Mouse (Mus musculus) thymus, postnatal 0 days (tissue): ENCODE data around the gene Gmip. TPM values are rescaled to one million over a fixed set of nuclear protein-coding genes. Genes with fewer than 3 reads are reported as not detected.

Experiments
- DNase-seq: peaks from one replicate; pipeline ENCODE4 v3.0.0-alpha.2; 2015; ENCODE audit warnings: low spot score
- polyA plus RNA-seq: library from polyadenylated mRNA; unstranded; fragments of >200 nt; fragmentation: Nextera tagmentation; extraction: Ambion mirVana; gene quantifications from 2 replicates; pipeline ENCODE4 v1.2.1, GENCODE M21; 2015

Gmip gene
- polyA plus RNA-seq, 1 experiment from 2014 or later, result 35.0 TPM

DNA sequence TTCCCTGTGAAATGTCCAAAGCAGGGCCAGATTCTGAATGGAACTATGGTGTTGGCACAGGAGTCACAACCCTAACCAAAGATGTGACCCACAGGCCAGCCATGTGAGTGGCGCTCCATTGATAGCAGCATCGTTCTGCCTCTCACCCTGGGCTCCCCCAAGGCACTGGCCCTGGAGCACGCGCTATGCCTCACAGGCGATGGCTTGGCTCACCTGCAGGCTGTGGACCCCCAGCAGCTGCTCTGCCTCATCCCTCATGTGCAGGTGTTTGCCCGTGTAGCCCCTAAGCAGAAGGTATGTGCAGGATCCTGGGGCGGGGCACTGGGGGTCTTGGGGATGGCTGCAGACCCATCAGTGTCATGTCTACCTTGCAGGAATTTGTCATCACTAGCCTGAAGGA lies 5.1 kb upstream of the Gmip start:
- no peak for DNase-seq

DNA sequence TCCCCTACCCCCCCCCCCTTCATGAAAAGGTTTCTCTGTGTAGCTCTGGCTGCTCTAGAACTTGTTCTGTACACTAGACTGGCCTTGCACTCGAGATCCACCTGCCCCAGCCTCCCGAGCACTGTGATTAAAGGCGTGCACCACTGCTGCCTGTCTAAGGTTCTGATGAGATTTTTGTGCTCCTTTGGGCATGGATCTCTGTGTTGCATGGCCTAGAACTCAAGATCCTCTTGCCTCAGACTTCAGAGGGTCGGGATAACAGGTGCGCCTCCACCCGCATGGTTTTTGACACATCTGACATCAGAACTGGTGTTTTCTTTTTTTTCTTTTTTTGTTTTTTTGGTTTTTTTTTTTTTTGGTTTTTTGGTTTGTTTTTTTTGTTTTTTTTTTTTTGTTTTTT lies 3.9 kb upstream of the Gmip start:
- no peak for DNase-seq

DNA sequence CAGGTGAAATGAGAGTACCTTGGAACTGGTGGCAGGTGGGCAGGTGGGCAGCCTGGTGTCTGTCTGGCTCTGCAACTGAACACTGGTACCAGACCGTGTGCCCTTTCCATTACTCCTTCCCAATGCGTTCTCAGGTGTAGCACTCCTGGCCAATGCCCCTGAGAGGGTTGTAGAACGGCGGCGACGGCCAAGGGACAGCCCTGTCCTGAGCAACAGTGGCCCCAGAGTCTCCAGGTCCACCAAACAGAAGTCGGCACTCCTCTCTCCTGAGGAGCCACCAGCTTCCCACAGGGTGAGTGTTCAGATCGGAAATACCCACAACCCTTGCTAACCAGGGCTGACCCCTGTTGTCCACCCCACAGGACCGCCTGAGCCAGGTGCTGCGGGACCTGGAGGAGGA lies 3.4 kb upstream of the Gmip start:
- DNase-seq, result no peak

DNA sequence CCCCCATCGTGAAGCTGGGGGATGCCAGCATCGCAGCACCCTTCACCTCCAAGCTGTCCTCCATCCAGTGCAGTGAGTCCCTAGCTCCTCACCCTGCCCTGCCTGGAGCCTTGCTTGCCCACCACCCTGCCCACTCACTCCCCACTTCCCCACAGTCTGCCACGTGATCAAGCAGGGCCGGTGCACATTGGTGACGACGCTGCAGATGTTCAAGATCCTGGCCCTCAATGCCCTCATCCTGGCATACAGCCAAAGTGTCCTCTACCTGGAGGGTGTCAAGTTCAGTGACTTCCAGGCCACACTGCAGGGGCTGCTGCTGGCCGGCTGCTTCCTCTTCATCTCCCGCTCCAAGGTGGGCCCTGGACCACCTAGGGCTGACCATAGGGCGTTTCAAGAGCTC lies 3.0 kb upstream of the Gmip start:
- DNase-seq, result no peak

DNA sequence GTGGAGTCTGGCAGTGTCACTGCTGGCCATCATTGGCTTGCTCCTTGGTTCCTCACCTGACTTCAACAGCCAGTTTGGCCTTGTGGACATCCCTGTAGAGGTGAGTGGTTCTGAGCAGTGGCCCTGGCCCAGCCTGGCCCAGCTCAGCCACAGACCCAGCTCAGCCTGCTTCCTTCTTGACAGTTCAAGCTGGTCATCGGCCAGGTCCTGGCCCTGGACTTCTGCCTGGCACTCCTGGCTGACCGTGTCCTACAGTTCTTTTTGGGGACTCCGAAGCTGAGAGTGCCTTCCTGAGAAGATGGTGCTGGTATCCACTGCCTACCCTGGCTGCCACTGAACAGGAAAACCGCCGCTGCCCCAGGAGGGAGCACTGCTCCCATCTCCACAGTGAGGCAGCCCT lies 1.2 kb upstream of the Gmip start:
- DNase-seq, result no peak

DNA sequence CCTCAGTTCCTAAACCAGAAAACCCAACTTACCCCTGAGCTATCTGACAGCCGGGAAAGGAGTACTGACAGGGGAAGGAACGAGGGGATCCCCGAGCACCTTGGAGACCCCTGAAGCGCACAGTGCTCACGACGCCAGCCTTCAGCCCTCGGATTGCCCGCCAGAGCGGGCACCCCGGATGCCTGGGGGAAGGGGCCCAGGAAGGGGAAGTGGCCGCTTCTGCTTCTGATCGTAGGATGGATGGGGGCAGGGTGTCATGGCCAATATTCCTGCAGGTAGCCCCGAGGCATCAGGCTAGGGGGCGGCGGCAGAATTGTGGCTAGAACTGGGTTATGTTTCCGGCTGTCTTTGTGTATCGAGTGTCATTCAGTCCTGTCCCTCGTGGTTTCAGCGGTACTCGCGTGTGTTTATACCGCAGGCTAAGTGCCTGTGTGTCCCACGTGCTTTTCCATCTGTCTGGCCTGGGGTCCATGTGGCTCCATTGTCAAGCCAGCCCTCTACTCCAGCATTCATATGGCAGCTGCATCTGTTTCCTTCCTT lies 455 bp downstream of the Gmip start:
- peak; percentile 64 for DNase-seq

DNA sequence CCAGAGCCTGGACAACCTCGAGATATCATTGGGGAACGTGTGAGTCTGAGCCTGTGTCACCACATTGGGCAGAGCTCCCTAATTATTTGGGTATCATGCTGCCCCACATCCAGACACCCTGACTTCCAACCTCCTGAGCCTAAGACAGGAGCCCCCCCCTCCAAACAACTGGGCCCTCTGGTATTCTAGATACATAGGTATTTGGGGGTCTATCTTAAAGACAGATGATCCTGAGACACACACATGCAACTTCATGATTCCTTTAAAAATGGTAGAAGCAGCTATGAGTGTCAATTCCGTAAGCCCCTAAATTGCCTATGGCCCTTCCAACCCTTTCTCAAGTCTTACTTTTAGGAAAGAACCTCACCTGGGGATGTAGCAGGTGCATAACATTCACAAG lies 1.3 kb downstream of the Gmip start:
- DNase-seq, result no peak

DNA sequence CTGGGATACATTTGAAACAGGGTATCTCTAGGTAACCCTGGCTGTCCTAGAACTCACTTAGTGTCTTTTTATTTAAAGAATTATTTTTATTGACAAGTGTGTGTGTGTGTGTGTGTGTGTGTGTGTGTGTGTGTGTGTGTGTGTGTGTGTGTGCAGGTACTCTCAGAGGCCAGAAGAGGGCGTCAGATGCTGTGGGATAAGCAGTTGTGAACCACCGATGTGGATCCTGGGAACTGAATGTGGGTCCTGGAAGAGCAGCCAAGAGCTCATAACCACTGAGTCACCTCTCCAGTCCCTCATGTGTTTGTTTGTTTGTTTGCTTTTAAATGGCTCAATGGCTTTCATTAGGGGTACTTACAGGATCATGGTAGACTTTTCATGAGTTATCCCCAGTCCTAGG lies 6.4 kb downstream of the Gmip start:
- DNase-seq, result no peak

DNA sequence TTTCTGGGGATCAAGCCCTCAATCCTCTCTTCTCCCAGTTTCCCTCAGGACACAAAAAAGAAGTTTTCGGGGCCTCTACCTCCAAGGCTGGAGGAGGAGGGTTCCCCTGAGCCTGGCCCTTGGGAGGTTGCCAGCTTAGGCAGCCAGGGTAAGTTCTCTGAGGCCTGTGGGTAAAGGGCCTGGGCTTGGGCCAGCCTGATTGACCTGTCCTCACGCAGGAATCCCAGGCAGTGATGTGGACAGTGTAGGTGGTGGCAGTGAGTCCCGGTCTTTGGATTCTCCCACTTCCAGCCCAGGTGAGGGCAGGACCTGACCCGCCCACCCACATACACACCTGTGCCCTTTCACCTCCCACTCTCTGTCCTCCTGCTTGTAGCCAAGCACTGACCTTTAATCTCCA lies 6.9 kb downstream of the Gmip start:
- no peak for DNase-seq

DNA sequence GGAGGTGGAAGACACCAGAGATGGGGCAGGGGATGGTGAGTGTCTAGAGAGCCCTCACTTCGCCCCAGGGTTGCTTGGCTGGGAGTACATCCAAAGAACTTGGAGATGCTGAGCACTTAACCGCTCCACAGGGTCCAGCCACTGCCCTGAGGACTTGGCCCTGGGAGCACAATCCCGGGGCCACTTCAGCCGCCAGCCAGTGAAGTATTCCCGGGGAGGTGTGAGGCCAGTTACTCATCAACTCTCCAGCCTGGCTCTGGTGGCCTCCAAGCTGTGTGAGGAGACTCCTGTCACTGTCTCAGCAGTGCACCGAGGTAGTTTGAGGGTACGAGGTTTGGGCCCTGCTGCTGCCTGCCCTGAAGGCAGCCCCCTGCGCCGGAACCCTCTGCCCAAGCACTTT lies 12.0 kb downstream of the Gmip start:
- DNase-seq, result no peak

DNA sequence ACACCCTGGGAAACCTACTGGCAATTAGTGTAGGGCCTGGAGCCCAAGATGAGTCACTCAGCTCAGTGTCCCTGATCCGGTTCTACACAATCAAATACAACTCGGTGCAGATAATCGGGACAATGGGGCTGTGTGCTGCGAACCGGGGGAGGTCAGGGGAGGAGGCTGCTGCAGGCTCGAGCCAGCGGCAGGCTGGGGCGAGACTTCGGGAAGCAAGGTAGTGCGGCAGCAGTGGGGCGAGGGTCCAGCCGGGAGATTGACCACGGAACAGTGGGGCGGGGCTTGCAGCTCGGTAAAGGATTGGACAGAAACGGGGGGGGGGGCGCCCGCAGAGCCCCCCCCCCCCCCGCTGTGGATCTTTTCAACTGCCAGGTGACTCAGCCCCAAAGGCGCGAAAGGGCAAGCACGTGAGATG lies 13.5 kb downstream of the Gmip start:
- DNase-seq, result no peak

DNA sequence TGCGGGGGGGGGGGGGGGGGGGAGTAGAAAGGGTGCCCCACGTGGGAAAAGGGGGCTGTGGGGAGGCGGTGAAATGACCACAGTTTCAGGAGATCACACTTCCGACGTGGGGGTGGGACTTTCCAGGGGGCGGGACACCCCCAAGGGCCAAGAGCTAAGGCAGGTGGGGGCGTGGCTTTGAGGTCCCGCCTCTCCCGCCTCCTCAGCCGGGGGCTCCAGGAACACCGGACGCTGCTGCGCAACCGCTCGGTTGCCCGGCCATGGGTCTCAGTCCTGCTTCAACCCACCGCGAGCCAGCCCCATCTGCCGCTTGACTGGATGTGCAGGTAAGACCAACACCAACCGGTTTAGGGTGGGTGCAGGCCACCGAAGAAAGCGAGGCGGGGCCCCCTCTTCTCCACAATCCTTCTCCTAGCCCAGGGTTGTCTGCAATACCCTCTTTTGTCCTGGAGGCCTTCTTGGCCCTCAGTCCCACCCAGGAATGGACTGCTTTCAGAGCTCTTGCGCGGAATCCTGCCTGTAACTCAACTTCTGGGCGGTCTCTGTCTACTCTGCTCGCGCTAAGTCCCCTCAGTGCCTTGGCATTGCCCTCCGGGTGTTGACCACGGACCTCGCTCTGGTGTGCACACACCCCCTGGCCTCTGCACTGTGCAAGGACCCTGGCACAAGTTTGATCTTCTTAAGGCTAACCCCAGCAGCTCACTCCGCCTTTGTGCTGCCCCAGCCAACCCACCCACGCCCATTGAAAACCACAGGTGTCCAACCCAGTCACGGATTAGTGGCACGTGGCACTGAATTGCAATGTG lies 14.1 kb downstream of the Gmip start, which contains the start of gene Lpar2:
Lpar2 (plus strand) TSS at position 44 of the 806 bp plus-strand sequence.
- peak; percentile 71 for DNase-seq

DNA sequence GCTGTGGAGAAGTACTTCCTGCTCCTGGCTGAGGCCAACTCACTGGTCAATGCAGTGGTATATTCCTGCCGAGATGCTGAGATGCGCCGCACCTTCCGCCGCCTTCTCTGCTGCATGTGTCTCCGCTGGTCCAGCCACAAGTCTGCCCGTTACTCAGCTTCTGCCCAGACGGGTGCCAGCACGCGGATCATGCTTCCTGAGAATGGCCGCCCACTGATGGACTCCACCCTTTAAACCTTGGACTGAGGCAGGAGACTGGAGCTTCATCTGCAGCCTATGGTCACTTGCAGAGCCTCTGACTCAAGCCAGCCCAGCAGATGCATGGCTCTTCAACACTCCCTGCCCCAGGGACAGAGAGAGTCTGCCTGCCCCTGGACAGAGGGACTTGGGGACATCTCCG lies 17.9 kb downstream of the Gmip start:
- no peak for DNase-seq

DNA sequence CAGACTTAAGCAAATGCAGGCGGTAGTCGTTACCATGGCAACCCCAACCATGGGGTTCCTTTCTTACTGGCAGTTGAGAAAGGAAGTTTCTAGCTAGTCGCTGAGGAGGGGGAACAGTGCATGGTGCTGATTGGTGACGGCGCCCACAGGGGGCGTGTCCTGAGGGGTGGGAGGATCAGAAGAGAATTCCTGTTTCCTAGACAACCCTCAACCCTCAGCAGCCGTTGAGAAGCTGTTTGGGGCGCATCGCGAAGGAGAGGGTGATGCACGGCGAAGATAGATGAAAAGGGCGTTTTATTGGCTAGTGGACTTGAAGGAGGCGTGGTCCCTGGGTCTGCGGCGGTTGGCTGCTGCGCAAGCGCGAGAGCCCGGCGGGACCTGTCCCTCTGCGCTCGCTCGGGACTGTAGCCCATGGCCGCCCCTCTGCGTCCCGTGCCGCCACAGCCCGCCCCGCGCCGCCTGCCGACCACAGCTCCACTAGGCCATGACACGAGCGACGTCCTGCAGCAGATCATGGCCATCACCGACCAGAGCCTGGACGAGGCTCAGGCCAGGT lies 23.9 kb downstream of the Gmip start, which contains the start of gene Pbx4:
Pbx4 (plus strand) TSS at position 194 of the 556 bp plus-strand sequence.
- DNase-seq, result peak; percentile 98

DNA sequence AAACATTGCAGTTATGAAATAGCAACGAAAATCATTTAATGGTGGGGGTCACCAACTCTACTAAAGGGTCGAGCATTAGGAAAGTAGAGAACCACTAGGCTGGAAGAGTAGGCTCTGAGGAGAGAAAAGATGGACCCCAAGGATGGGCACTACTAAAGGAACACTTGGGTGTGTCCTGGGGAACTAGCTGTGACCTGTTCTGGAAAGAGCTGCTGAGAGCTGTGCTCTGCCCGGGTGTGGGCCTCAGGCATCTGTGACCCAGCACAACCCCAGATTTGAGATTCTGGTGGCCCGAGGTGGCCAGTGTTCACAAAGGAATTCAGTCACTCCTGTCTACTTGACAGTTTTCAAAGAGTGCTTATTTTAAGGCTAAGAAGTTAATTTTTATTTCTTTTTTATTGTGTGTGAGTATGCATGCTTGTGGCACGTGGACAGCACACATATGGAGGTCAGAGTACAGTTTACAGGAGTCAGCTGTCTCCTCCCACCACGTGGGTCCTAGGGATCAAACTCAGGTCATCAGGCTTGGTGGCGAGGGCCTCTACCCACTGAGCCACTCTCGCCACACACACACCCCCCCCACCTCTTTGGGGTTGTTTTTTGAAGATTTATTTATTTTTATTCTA lies 28.7 kb downstream of the Gmip start:
- DNase-seq, result no peak

DNA sequence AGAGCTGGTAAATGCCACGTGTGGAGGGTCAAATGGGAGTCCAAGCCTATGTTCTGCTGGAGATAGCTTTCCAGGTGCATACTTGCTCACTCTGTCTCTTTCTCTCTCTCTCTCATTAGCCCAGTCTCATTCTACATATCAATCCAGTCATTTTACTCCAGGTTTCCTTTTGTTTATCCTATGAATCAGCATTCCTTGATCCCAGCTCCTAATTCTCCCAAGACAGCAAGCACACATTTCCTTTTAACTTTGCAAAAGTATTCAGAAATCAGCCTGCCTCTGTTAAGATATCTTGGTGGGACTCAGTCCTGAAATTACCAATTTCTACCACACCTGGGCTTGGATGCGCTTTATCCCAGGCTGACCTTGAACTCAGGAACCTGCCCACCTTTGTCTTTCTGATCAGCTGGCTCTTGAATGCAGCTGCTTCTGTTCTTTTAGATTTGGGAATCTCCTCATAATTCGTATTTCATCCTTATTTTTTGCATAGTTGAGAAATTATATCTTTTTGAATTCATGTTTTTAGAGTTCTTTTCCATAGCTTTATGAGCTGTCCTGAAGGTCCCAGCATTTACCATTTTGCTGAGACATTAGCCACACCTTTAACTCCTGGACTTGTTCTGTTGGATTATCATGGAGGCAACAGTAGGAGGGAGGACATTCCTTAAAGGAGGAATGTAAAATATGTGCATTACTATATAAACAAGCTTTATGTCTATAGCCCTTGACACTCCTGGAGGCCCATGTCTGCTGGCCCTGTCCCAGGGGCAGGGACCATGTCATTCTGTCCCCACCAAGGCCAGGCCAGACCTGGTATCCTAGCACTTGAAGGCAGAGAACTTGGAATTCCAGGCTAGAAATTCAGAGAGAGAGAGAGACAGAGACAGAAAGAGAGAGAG lies 38.9 kb downstream of the Gmip start:
- no peak for DNase-seq

DNA sequence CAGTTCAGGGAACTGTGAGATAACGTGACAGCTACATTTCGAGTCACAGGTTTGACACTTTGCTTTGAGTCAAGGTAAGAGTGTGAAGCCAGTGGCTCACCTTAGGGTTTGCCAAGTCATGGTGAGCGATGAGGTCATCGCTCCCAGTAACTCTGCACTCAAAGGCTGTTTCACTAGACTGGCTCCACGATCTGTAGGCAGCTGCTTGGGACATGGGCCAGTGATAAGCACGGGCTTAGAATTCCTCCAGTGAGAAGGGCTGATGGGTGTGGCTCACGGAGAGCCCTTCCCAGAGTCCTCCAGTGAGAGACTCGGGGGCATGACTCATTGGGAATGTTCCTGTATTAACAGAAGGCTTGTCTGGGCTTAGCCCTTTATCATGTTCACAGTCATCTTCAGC lies 40.5 kb downstream of the Gmip start:
- DNase-seq, result no peak

DNA sequence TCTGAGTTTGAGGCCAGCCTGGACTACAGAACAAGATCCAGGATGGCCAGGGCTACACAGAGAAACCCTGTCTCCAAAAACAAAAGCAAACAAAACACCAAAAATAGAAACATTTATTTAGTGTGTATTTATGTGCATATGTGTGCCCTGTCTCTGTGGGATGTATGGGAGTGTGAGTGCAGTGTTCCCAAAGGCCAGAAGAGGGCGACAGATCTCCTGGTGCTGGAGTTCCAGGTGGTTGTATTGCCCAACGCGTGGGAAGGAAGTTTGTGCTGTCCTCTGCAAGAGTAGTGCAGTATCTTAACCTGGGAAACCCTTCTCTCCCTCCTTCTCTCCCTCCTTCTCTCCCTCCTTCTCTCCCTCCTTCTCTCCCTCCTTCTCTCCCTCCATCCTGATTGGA lies 41.4 kb downstream of the Gmip start:
- DNase-seq, result peak; percentile 36

DNA sequence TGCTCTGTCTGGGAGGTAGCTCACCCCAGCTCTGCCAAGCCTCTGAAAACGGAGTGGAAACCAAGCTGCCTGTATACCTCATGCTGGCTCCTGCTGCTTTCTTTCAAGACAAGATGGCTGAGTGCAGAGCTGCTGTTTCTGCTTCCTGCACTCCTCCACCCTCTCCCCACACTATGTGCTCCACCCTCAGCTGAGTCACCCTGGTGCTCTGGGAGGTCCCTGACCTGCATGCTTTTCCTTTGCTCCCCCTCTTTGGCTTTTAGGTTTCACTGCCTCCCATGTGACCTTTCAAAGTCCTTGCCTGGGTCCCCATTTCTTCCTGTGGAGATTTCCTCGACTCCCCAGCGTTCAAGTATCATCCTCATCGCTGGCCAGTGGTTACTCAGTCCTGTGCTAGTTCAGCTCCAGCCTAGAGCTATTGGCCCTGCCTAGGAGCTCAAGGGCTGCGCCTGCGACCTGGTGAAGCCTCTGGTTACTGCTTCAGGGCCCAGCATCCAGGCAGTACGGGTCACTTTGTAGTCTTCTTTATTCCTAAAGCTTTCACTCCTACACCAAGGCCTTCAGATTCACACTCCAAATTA lies 42.5 kb downstream of the Gmip start:
- no peak for DNase-seq

DNA sequence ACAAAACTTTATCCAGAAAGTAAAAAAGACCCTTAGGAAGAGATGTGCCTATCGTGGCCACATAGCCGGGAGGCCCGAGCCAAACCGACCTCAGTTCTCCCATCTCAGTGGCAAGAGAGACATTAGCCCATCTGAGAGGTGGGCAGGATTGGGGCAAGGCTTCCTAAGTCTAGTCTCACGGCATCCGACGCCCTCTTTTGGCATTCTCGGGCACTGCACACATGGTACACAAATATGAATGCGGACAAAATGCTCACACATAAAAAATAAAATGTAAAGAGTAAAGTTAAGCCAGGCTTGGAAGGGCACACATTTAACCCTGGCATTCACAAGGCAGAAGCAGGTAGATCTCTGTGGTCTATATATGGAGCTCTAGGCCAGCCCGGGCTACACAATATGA lies 45.4 kb downstream of the Gmip start:
- no peak for DNase-seq

DNA sequence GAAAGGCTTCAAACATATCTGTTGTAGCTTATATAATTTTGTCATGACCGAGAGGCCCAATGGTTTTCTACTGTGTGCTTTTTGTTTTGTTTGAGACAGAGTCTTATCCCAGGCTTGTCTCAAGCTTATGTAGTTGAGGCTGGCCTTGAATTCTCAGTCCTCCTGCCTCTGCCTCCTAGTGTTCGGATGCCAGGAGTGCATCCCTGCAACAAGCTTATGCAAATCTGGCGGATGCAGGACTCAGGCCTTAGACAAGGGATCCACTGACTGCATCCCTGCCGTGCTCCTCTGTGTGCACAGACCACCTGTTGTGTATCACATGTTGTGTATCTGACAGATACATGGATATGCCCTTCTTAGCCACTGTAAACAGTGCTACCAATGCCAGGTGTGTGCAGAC lies 52.3 kb downstream of the Gmip start:
- no peak for DNase-seq
